Mouse (Mus musculus) heart, postnatal 0 days (tissue): ENCODE measurements around the gene Hivep3. TPM values are rescaled to one million over a fixed set of nuclear protein-coding genes. Genes with fewer than 3 reads are reported as not detected.

ENCODE experiments used
- ATAC-seq: fragments of 200-750 bp; cut with Nextera tagmentation; 2 replicates; pipeline ENCODE4 v1.8.0; 2017; ENCODE audit warnings: low read depth, moderate number of reproducible peaks, moderate library complexity; ENCODE audit not compliant: insufficient read depth
- DNase-seq: peaks from one replicate; pipeline ENCODE4 v3.0.0-alpha.2; 2016; ENCODE audit warnings: low spot score
- H3K27ac ChIP-seq: fragments of 300-500 bp; sonication (generic); 2 replicates; pipeline ENCODE4 v1.5.1; 2014; ENCODE audit warnings: low read depth, mild to moderate bottlenecking
- H3K27me3 ChIP-seq: fragments of 300-500 bp; sonication (generic); 2 replicates; pipeline ENCODE4 v1.6.1; 2014; ENCODE audit warnings: low read length, mixed read lengths; ENCODE audit not compliant: control insufficient read depth, insufficient read depth
- H3K36me3 ChIP-seq: fragments of 300-500 bp; sonication (generic); replicated peaks from 2 replicates; pipeline ENCODE4 v1.6.1; 2014; ENCODE audit warnings: low read length, mixed read lengths; ENCODE audit not compliant: control insufficient read depth, insufficient read depth
- H3K4me1 ChIP-seq: fragments of 300-500 bp; sonication (generic); 2 replicates; pipeline ENCODE4 v1.6.1; 2014; ENCODE audit warnings: antibody characterized with exemption; ENCODE audit not compliant: control insufficient read depth, insufficient read depth
- H3K4me2 ChIP-seq: fragments of 300-500 bp; sonication (generic); 2 replicates; pipeline ENCODE4 v1.6.1; 2014; ENCODE audit warnings: low read depth, mild to moderate bottlenecking, low read length, moderate library complexity
- H3K4me3 ChIP-seq: fragments of 300-500 bp; sonication (generic); 2 replicates; pipeline ENCODE4 v1.5.1; 2014; ENCODE audit warnings: low read depth, low read length
- H3K9ac ChIP-seq: fragments of 300-500 bp; sonication (generic); replicated peaks from 2 replicates; pipeline ENCODE4 v1.6.1; 2014; ENCODE audit warnings: low read depth, low read length, mixed read lengths
- H3K9me3 ChIP-seq: fragments of 300-500 bp; sonication (generic); replicated peaks from 2 replicates; pipeline ENCODE4 v1.6.1; 2016; ENCODE audit warnings: low read length; ENCODE audit not compliant: control insufficient read depth
- CTCF ChIP-seq: IDR thresholded peaks from 2 replicates; pipeline ENCODE4 v1.5.1; 2016; ENCODE audit warnings: antibody characterized with exemption, control low read depth, low read depth
- EP300 ChIP-seq: IDR thresholded peaks from 2 replicates; pipeline ENCODE4 v1.6.1; 2016; ENCODE audit warnings: antibody characterized with exemption, low read depth
- WGBS: fragments of 180-500 bp; shearing (Covaris S2); extraction: QIAGEN DNeasy Blood & Tissue Kit; methylation state at CpG from one replicate; pipeline ENCODE4 v1.1.7; 2014; 5-methylcytosine and 5-hydroxymethylcytosine counted together
- polyA plus RNA-seq: library from polyadenylated mRNA; unstranded; fragments of >200 nt; fragmentation: Nextera tagmentation; extraction: Ambion mirVana; gene quantifications from 2 replicates; pipeline ENCODE4 v1.2.1, GENCODE M21; 2015
- total RNA-seq: library from RNA; depleted of rRNA; stranded (reverse); fragments of >200 nt; gene quantifications from 2 replicates; pipeline ENCODE4 v1.2.3, GENCODE M21; 2014; ENCODE audit warnings: low replicate concordance

Hivep3 gene
- total and polyA plus RNA-seq, 2 experiments from 2014 or later, result 5.8 to 10.4 TPM

DNA sequence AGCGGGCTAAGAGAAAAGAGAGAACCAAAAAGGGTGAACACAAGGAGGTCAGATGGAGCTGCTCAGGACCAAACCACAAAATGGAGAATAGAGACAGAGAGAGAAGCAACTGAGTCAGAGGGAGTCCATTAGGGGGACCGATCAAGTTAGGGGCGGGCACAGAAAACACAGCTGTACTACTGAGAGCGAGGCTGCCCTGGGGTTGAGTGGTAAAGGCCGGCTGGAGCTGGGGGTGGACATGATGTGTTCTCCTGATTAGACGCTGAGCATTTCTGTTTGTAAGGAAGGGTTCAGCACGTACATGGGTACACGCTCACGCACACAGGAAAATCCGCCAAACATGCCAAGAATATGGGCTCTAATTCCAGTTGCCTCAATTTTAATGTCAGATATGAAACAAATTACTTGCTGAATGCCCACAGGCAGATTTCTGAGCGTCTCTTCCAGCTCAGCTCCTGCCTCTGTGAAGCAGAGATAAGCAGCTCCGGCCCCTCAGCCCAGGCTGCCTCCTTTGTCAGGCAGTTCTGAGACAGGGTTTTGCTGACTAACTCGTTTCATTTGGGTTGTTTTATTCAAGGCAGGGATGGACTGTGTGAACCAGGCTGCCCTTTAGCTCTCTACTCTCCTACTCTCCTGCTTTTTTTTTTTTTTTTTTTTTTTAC is 161.3 kb downstream of the Hivep3 start:
- Histone ChIP-seq H3K9ac (no peak overlapping the region), H3K27ac (no peak overlapping the region), H3K27me3 (no peaks in the 10 kb centered on the region), H3K4me2 (no peak overlapping the region), H3K36me3 (no peaks in the 10 kb centered on the region), H3K9me3 (no peaks in the 10 kb centered on the region), H3K4me3 (no peak overlapping the region), H3K4me1 (no peaks in the 10 kb centered on the region)
- WGBS, result 53% methylated on average over 13 of the region's 13 CpGs
- ATAC-seq (no peak), DNase-seq (no peak)
- TF ChIP-seq CTCF, result no peak
- TF ChIP-seq EP300, result no peak

DNA sequence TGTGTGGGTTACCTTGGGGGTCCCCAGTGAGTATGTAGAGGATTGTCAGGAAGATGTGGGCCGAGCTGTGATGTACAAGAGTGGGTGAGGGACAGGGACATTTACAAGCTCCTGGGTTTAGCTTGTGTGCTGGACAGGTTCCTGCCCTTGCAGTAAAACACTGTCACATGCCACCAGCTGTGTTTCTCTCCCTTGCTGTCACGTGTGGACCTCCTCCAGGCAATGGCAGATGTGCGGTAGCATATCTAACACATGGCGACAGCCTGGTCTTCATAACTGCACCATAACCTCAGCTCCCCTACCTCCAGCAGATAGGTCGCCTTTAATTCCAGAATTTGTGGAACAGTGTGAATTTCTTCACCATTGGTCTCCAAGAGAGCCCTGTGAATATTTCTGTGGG is 161.9 kb downstream of the Hivep3 start:
- no peaks in the 10 kb centered on the region for H3K4me1 ChIP-seq
- ATAC-seq, result no peak
- H3K27ac ChIP-seq, result no peak overlapping the region
- no peak for DNase-seq
- no peak overlapping the region for H3K4me3 ChIP-seq
- TF ChIP-seq EP300, result no peak
- no peak for TF ChIP-seq CTCF
- no peak overlapping the region for H3K4me2 ChIP-seq
- H3K36me3 ChIP-seq, result no peaks in the 10 kb centered on the region
- 70% methylated on average over 5 of the region's 5 CpGs for WGBS
- no peaks in the 10 kb centered on the region for H3K27me3 ChIP-seq
- H3K9ac ChIP-seq, result no peak overlapping the region
- H3K9me3 ChIP-seq, result no peaks in the 10 kb centered on the region

DNA sequence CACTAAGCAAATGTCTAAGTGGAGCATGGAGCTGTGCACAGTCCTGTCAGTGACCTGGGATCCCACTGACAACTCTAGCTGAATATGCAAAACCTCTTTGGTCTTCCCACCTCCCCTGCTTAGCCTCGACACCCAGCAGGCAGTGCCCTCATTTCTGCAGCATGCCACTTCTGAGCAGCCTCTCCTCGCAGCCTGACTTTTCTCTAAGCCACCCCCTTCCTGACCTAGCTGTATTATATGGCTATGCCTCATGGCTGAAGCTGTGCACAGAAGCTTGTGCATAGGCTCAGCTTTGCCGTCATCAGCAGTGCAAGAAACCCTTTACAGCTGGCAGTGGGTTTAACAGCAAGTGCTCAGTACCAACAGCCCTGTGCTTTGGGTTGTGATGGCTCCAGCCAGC is 163.0 kb downstream of the Hivep3 start:
- Histone ChIP-seq H3K4me1 (no peaks in the 10 kb centered on the region), H3K9me3 (no peaks in the 10 kb centered on the region), H3K4me3 (no peak overlapping the region), H3K36me3 (no peaks in the 10 kb centered on the region), H3K9ac (no peak overlapping the region), H3K27ac (no peak overlapping the region), H3K4me2 (no peak overlapping the region), H3K27me3 (no peaks in the 10 kb centered on the region)
- DNase-seq (no peak), ATAC-seq (no peak)
- 52% methylated on average over 3 of the region's 3 CpGs for WGBS
- TF ChIP-seq CTCF, result no peak
- TF ChIP-seq EP300, result no peak

DNA sequence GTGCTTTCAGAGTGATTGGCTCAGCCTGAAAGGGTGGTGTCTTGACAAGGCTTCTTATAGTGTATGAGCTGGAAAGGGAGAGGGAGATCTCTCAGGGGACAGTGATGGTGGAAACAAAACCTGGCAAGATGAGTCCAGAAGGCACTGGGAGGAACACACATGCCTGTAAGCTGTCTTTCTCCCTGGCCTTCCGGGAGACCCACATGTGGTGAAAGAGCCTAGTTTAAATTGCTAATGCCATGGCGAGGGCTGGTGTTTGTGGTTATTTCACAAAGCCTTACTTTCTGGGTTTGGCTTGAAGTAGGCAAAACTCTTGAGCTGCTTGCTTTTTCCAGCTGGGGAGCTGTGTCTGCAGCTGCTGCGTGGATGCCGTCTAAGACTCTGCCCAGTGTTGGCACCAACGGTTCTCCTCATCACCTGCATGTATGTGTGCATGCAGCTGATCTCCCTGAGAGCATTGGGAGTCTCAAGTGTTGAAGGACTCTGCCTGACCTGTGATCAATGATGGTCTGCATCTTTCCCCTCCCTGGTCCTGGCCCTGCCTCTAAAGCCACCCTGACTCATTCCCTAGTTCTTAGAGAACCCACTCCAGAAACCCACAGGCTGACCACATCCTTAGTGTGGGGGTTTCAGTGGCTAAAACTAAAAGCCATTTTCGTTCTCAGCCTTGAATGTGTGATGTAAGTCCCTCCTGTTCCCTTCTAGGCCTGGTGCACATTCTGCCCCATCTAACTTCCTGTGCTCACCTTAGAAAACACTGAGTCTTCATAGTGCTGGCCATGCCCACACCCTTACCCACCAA is 163.7 kb downstream of the Hivep3 start:
- Histone ChIP-seq H3K9ac (no peak overlapping the region), H3K36me3 (no peaks in the 10 kb centered on the region), H3K4me3 (no peak overlapping the region), H3K9me3 (no peaks in the 10 kb centered on the region), H3K27ac (no peak overlapping the region), H3K27me3 (no peaks in the 10 kb centered on the region), H3K4me1 (no peaks in the 10 kb centered on the region), H3K4me2 (no peak overlapping the region)
- no peak for DNase-seq
- 66% methylated on average over 6 of the region's 6 CpGs for WGBS
- ATAC-seq, result no peak
- TF ChIP-seq EP300 (no peak), CTCF (no peak)

DNA sequence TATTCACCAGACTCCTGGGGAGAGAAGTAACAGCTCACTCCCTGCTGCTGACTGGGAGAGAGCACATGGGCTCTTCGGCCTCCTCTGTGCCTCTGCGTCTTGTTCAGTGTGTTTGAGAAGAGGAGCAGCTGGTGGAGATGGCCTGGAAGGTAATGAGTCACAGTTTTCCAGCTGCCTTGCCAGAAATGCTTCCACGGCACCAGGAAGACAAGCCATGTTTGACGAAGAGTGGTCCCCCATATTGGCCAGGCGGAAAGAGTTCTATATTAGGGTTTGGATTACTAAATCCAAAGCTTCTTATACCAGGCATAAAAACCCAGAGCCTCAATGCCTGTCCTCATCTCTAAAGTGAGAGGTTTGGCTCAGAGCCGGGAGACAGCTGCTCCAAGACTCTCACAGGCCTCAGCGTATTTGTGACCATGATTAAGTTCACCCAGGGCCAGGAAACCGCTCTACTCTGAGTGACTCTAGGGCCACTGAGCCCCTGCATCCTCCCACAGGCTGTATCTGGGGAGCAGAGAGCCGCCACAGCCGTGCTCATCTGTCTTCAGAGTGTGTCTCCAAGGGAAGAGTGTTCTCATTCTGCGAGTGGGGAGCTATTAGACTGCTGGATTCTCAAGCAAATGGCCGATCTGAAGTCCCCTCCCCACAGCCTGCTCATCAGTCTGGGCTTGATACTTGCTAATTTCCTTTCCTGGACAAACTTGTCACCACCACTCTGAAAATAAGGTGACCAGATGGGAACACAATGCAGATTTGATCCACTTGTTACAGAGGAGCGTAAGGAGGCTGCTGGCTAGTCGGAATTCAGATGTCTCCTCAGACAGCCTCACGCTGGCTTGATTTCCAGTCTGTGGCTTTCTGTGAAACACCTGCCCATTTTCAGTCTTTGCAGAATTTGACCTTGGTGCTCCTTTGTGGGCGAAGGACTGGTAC is 168.2 kb downstream of the Hivep3 start:
- DNase-seq, result peak; percentile 30
- Histone ChIP-seq H3K9ac (no peak overlapping the region), H3K27me3 (no peaks in the 10 kb centered on the region), H3K4me1 (no peaks in the 10 kb centered on the region), H3K27ac (no peak overlapping the region), H3K4me3 (no peak overlapping the region), H3K36me3 (no peaks in the 10 kb centered on the region), H3K9me3 (no peaks in the 10 kb centered on the region), H3K4me2 (no peak overlapping the region)
- 62% methylated on average over 16 of the region's 16 CpGs for WGBS
- TF ChIP-seq CTCF (no peak), EP300 (no peak)
- ATAC-seq, result peak; percentile 58; the same call in 1 of the 2 replicates
